Mouse (Mus musculus): Measurements from ENCODE around the gene Glis1.

DNA sequence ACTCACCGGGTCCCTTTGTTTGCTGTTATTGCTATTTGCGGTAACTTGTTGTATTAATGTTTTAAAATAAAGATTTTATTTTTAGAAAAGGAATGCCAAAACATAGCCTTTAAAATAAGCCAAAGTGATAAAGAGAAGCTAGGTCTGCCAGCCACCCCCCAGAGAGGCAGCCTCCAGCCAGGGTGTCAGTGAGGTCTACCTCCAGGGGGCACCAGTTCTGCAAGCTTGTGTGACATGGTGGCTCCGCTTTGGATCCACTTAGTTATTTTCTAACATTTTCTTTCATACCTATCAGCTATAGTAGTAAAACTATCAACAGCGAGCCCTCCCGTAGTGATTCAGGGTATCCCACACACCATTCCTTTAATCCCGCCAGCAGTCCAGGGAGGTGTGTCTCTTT, 14.1 kb downstream of the Glis1 start:
- no peak for TF ChIP-seq CTCF (IDR thresholded peaks at IDR 0.05; ENCODE audit: insufficient read depth, low read depth, low read length)
- TF ChIP-seq POLR2A (IDR thresholded peaks at IDR 0.05; ENCODE audit: insufficient read depth, low read depth, low read length): no peak
